Mouse (Mus musculus): ENCODE results near the gene Srek1. TPM values are rescaled to one million over a fixed set of nuclear protein-coding genes. Genes with fewer than 3 reads are reported as not detected.

The Srek1 gene
- polyA plus RNA-seq, 1 experiment from 2014 or later: 82.7 TPM

GRCm38 (mm10) chr13:103761971-103762370, 12.4 kb downstream of the Srek1 start:
- no peak overlapping the region for H3K9ac ChIP-seq (ENCODE audit: low read length)
- H3K4me1 ChIP-seq (ENCODE audit: control insufficient read depth, insufficient read depth, low read length): no peaks in the 10 kb centered on the region
- no peak overlapping the region for H3K4me3 ChIP-seq (ENCODE audit: low read depth, low read length)
- H3K36me3 ChIP-seq (ENCODE audit: control insufficient read depth, insufficient read depth, low read length): peaks cover 6% of the 10 kb centered on the region
- H3K27me3 ChIP-seq (ENCODE audit: control insufficient read depth, insufficient read depth, low read length): no peaks in the 10 kb centered on the region
- H3K4me2 ChIP-seq (ENCODE audit: low read depth): no peak overlapping the region
- no peak for ATAC-seq (ENCODE audit: insufficient read depth, low FRiP score, low TSS enrichment)
- WGBS: 94% methylated on average over 10 of the region's 10 CpGs
- DNase-seq (ENCODE audit: low spot score): no peak
- no peak overlapping the region for H3K27ac ChIP-seq (ENCODE audit: low read depth, low read length)
- H3K9me3 ChIP-seq (ENCODE audit: control insufficient read depth, low read length): no peaks in the 10 kb centered on the region

- no peak overlapping the region for H3K4me2 ChIP-seq (ENCODE audit: low read depth)
- H3K9ac ChIP-seq (ENCODE audit: low read length): no peak overlapping the region
- no peak for ATAC-seq (ENCODE audit: insufficient read depth, low FRiP score, low TSS enrichment)
- H3K27me3 ChIP-seq (ENCODE audit: control insufficient read depth, insufficient read depth, low read length): no peaks in the 10 kb centered on the region
- 82% methylated on average over 3 of the region's 3 CpGs for WGBS
- no peaks in the 10 kb centered on the region for H3K9me3 ChIP-seq (ENCODE audit: control insufficient read depth, low read length)
- H3K36me3 ChIP-seq (ENCODE audit: control insufficient read depth, insufficient read depth, low read length): no peaks in the 10 kb centered on the region; the same call in 1 of the 2 replicates
- H3K4me1 ChIP-seq (ENCODE audit: control insufficient read depth, insufficient read depth, low read length): no peaks in the 10 kb centered on the region
- no peak overlapping the region for H3K27ac ChIP-seq (ENCODE audit: low read depth, low read length)
- H3K4me3 ChIP-seq (ENCODE audit: low read depth, low read length): no peak overlapping the region
- no peak for DNase-seq (ENCODE audit: low spot score)
Measured at GRCm38 (mm10) chr13:103751421-103751820, 23.0 kb downstream of the Srek1 start.

DNA sequence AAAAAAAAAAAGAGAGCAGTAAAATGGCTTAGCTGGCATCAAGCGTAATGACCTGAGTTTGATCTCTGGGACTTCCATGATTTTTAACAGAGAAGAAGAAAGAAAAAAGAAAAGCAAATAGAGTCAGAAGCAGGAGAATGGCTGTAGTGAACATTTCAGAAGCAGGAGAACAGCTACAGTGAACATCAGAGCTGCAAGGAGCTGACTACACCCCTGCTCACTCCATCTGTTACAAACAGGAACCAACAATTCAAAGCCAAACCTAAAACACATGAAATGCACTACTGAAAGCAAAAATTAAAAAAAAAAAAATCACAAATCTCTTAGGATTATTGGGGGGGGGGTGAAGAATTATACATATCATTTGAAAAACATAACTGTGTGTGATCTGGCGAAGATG, 28.7 kb downstream of the Srek1 start:
- H3K36me3 ChIP-seq (ENCODE audit: control insufficient read depth, insufficient read depth, low read length): peaks cover 7% of the 10 kb centered on the region; the same call in 1 of the 2 replicates

GRCm38 (mm10) chr13:103745160-103745559, 29.2 kb downstream of the Srek1 start:
- H3K36me3 ChIP-seq (ENCODE audit: control insufficient read depth, insufficient read depth, low read length): peaks cover 7% of the 10 kb centered on the region; the same call in 1 of the 2 replicates

More for the DNA sequence above, 28.7 kb downstream of the Srek1 start:
- DNase-seq (ENCODE audit: low spot score) (no peak), ATAC-seq (ENCODE audit: insufficient read depth, low FRiP score, low TSS enrichment) (no peak)
- Histone ChIP-seq H3K9me3 (ENCODE audit: control insufficient read depth, low read length) (no peaks in the 10 kb centered on the region), H3K27ac (ENCODE audit: low read depth, low read length) (no peak overlapping the region), H3K4me3 (ENCODE audit: low read depth, low read length) (no peak overlapping the region), H3K9ac (ENCODE audit: low read length) (no peak overlapping the region), H3K4me2 (ENCODE audit: low read depth) (no peak overlapping the region), H3K4me1 (ENCODE audit: control insufficient read depth, insufficient read depth, low read length) (no peaks in the 10 kb centered on the region), H3K27me3 (ENCODE audit: control insufficient read depth, insufficient read depth, low read length) (no peaks in the 10 kb centered on the region)
- 94% methylated on average over 2 of the region's 2 CpGs for WGBS

DNA sequence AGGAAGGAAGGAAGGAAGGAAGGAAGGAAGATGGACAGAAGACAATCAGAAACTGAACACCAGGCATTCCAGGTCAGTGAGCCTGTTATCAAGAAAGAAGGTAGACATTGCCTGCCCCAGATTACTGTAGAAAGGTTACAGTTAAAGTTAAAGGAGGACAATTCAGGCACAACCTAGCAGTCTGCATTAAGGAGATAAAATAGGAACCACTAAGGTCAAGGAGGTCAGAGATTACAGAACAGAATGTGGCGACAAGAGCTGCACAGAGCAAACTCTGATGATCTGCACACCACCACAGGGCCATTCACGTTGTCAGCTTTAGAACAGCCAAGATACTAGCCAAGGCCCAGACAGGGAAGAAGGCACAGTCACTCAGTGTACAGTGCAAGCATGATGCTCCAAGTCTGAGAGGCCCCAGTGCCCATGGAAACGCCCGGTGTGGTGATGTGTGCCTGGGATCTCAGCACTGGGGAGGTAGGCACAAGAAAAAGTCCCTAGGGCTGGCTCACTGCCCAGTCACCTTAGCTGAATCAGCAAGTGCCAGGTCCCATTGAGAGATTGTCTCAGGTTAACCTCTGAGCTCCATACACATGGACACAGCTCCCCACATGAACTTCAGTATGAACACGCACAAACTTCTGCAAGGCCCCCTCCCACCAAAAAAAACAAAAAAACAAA, 38.9 kb downstream of the Srek1 start:
- DNase-seq (ENCODE audit: low spot score): no peak
- no peaks in the 10 kb centered on the region for H3K4me1 ChIP-seq (ENCODE audit: control insufficient read depth, insufficient read depth, low read length)

More at GRCm38 (mm10) chr13:103745160-103745559, 29.2 kb downstream of the Srek1 start:
- Histone ChIP-seq H3K27ac (ENCODE audit: low read depth, low read length) (no peak overlapping the region), H3K27me3 (ENCODE audit: control insufficient read depth, insufficient read depth, low read length) (no peaks in the 10 kb centered on the region), H3K9ac (ENCODE audit: low read length) (no peak overlapping the region), H3K4me3 (ENCODE audit: low read depth, low read length) (no peak overlapping the region), H3K4me2 (ENCODE audit: low read depth) (no peak overlapping the region), H3K4me1 (ENCODE audit: control insufficient read depth, insufficient read depth, low read length) (no peaks in the 10 kb centered on the region), H3K9me3 (ENCODE audit: control insufficient read depth, low read length) (no peaks in the 10 kb centered on the region)
- ATAC-seq (ENCODE audit: insufficient read depth, low FRiP score, low TSS enrichment): no peak
- no peak for DNase-seq (ENCODE audit: low spot score)
- WGBS: 93% methylated on average over 4 of the region's 4 CpGs

DNA sequence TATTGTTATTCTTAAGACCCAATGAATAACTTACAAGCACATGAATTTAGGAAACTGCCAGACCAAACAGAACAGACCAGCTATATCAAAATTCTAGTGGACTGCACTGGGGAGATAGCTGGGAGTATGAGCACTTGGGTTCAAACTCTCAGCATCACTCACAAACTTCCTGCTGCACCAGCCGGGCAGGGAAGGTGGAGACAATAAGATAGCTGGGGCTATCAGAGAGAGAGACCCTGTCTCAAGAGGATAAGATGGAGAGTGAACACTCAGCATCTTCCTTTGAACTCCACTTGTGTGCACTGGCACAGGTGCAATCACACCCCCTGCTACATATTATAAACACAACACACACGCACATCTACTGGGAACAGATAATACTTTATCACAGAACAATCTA, 47.5 kb downstream of the Srek1 start:
- Histone ChIP-seq H3K4me3 (ENCODE audit: low read depth, low read length) (no peak overlapping the region), H3K4me1 (ENCODE audit: control insufficient read depth, insufficient read depth, low read length) (no peaks in the 10 kb centered on the region), H3K36me3 (ENCODE audit: control insufficient read depth, insufficient read depth, low read length) (no peaks in the 10 kb centered on the region), H3K9me3 (ENCODE audit: control insufficient read depth, low read length) (no peaks in the 10 kb centered on the region), H3K27me3 (ENCODE audit: control insufficient read depth, insufficient read depth, low read length) (no peaks in the 10 kb centered on the region), H3K9ac (ENCODE audit: low read length) (no peak overlapping the region), H3K27ac (ENCODE audit: low read depth, low read length) (no peak overlapping the region), H3K4me2 (ENCODE audit: low read depth) (no peak overlapping the region)
- DNase-seq (ENCODE audit: low spot score): no peak
- ATAC-seq (ENCODE audit: insufficient read depth, low FRiP score, low TSS enrichment): no peak
- WGBS: 85% methylated on average over 2 of the region's 2 CpGs

More for the DNA sequence above, 38.9 kb downstream of the Srek1 start:
- no peak overlapping the region for H3K27ac ChIP-seq (ENCODE audit: low read depth, low read length)
- no peak overlapping the region for H3K4me2 ChIP-seq (ENCODE audit: low read depth)
- WGBS: 89% methylated on average over 5 of the region's 5 CpGs
- H3K36me3 ChIP-seq (ENCODE audit: control insufficient read depth, insufficient read depth, low read length): no peaks in the 10 kb centered on the region
- no peak overlapping the region for H3K4me3 ChIP-seq (ENCODE audit: low read depth, low read length)
- no peak for ATAC-seq (ENCODE audit: insufficient read depth, low FRiP score, low TSS enrichment)
- H3K9me3 ChIP-seq (ENCODE audit: control insufficient read depth, low read length): no peaks in the 10 kb centered on the region
- no peak overlapping the region for H3K9ac ChIP-seq (ENCODE audit: low read length)
- H3K27me3 ChIP-seq (ENCODE audit: control insufficient read depth, insufficient read depth, low read length): no peaks in the 10 kb centered on the region

GRCm38 (mm10) chr13:103711406-103712025, 62.9 kb downstream of the Srek1 start:
- H3K27me3 ChIP-seq (ENCODE audit: control insufficient read depth, insufficient read depth, low read length): no peaks in the 10 kb centered on the region
- no peak overlapping the region for H3K9ac ChIP-seq (ENCODE audit: low read length)
- H3K4me3 ChIP-seq (ENCODE audit: low read depth, low read length): no peak overlapping the region
- H3K4me1 ChIP-seq (ENCODE audit: control insufficient read depth, insufficient read depth, low read length): no peaks in the 10 kb centered on the region
- ATAC-seq (ENCODE audit: insufficient read depth, low FRiP score, low TSS enrichment): no peak
- 79% methylated on average over 11 of the region's 11 CpGs for WGBS
- no peak overlapping the region for H3K4me2 ChIP-seq (ENCODE audit: low read depth)
- H3K9me3 ChIP-seq (ENCODE audit: control insufficient read depth, low read length): no peaks in the 10 kb centered on the region
- H3K27ac ChIP-seq (ENCODE audit: low read depth, low read length): no peak overlapping the region
- DNase-seq (ENCODE audit: low spot score): no peak
- no peaks in the 10 kb centered on the region for H3K36me3 ChIP-seq (ENCODE audit: control insufficient read depth, insufficient read depth, low read length)

- no peaks in the 10 kb centered on the region for H3K4me1 ChIP-seq (ENCODE audit: control insufficient read depth, insufficient read depth, low read length)
- WGBS: 62% methylated on average over 7 of the region's 7 CpGs
- no peak overlapping the region for H3K9ac ChIP-seq (ENCODE audit: low read length)
- H3K4me2 ChIP-seq (ENCODE audit: low read depth): no peak overlapping the region
- DNase-seq (ENCODE audit: low spot score) (peak; percentile 41), ATAC-seq (ENCODE audit: insufficient read depth, low FRiP score, low TSS enrichment) (no peak)
- H3K27me3 ChIP-seq (ENCODE audit: control insufficient read depth, insufficient read depth, low read length): no peaks in the 10 kb centered on the region
- no peak overlapping the region for H3K4me3 ChIP-seq (ENCODE audit: low read depth, low read length)
- H3K27ac ChIP-seq (ENCODE audit: low read depth, low read length): no peak overlapping the region
- H3K9me3 ChIP-seq (ENCODE audit: control insufficient read depth, low read length): no peaks in the 10 kb centered on the region
- no peaks in the 10 kb centered on the region for H3K36me3 ChIP-seq (ENCODE audit: control insufficient read depth, insufficient read depth, low read length)
Measured at GRCm38 (mm10) chr13:103710359-103710781, 64.0 kb downstream of the Srek1 start.

DNA sequence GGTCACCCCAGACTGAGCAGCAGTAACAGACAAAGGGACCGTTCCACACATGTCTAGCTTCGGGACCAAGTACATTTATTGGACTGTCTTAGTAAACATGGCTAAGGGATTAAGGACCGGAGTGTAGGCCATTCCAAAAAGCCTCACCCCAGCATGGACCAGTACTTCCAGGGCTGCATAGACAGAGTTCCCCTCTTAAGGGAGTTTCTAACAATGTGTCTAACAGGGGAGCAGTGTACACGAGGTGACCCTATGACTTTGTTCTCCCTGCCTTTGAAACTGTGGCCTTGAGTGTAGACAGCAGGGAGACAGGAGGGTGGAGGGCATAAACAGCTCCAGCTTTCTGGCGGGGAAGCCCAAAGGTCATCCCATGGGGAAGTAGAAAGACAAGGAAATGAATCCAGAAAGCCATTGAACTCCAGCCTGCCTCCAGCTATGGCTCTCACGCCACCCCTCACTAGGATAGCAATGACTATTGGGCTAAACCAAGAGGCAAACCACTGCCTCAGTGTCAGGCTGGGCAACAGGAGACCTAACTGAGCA, 68.9 kb downstream of the Srek1 start:
- ATAC-seq (ENCODE audit: insufficient read depth, low FRiP score, low TSS enrichment): no peak
- Histone ChIP-seq H3K36me3 (ENCODE audit: control insufficient read depth, insufficient read depth, low read length) (no peaks in the 10 kb centered on the region), H3K4me3 (ENCODE audit: low read depth, low read length) (no peak overlapping the region), H3K27ac (ENCODE audit: low read depth, low read length) (no peak overlapping the region), H3K27me3 (ENCODE audit: control insufficient read depth, insufficient read depth, low read length) (no peaks in the 10 kb centered on the region), H3K4me2 (ENCODE audit: low read depth) (no peak overlapping the region), H3K9me3 (ENCODE audit: control insufficient read depth, low read length) (no peaks in the 10 kb centered on the region), H3K9ac (ENCODE audit: low read length) (no peak overlapping the region), H3K4me1 (ENCODE audit: control insufficient read depth, insufficient read depth, low read length) (no peaks in the 10 kb centered on the region)
- no peak for DNase-seq (ENCODE audit: low spot score)
- WGBS: 79% methylated on average over 6 of the region's 6 CpGs
